Mouse (Mus musculus): ENCODE results near the gene Haghl.
"Not testable (repeated sequence)": the region's sequence is repeated elsewhere in the genome, so short reads cannot be mapped to it uniquely, and the experiment has no call there.

Haghl gene

GRCm38 (mm10) chr17:25818851-25819780 lies 33.6 kb upstream of the Haghl start:
- DNase-seq, result peak in 1 of 2 experiments; percentile 34

GRCm38 (mm10) chr17:25817662-25818061 lies 32.2 kb upstream of the Haghl start:
- DNase-seq, result no peak

- DNase-seq, result peak; percentile 89 to 92
Observed at GRCm38 (mm10) chr17:25813471-25813870, 28.0 kb upstream of the Haghl start.

- no peak for DNase-seq
Observed at GRCm38 (mm10) chr17:25810890-25811289, 25.4 kb upstream of the Haghl start.

- no peak for DNase-seq
Observed at GRCm38 (mm10) chr17:25809606-25810340, 24.3 kb upstream of the Haghl start.

GRCm38 (mm10) chr17:25808789-25809605 lies 23.5 kb upstream of the Haghl start, which contains the start of gene Fbxl16:
Fbxl16 (plus strand) TSS chr17:25809085.
- DNase-seq, result peak; percentile 60 to 83

GRCm38 (mm10) chr17:25808028-25808427 lies 22.6 kb upstream of the Haghl start:
- no peak for DNase-seq

GRCm38 (mm10) chr17:25807452-25807851 lies 22.0 kb upstream of the Haghl start:
- DNase-seq, result not testable (repeated sequence)

GRCm38 (mm10) chr17:25806507-25806906 lies 21.0 kb upstream of the Haghl start:
- DNase-seq, result no peak

GRCm38 (mm10) chr17:25802825-25803517 lies 17.5 kb upstream of the Haghl start:
- DNase-seq, result peak in 1 of 2 experiments; percentile 36

- DNase-seq, result peak; percentile 58 to 79
Observed at GRCm38 (mm10) chr17:25801029-25801428, 15.6 kb upstream of the Haghl start.

GRCm38 (mm10) chr17:25796951-25797369 lies 11.5 kb upstream of the Haghl start, which contains the start of gene Metrn:
Metrn (minus strand) TSS chr17:25797136.
- peak; percentile 90 to 91 for DNase-seq

- DNase-seq, result peak in 1 of 2 experiments; percentile 48
Observed at GRCm38 (mm10) chr17:25796211-25796771, 10.8 kb upstream of the Haghl start.

- DNase-seq, result no peak
Observed at GRCm38 (mm10) chr17:25795609-25796092, 10.2 kb upstream of the Haghl start, which contains the start of gene AC134908.4. AC134908.4 (minus strand) TSS chr17:25795659.

- DNase-seq, result no peak
Observed at GRCm38 (mm10) chr17:25794998-25795397, 9.5 kb upstream of the Haghl start.

- peak in 1 of 2 experiments; percentile 15 for DNase-seq
Observed at GRCm38 (mm10) chr17:25794197-25794596, 8.7 kb upstream of the Haghl start.

GRCm38 (mm10) chr17:25792615-25793014 lies 7.1 kb upstream of the Haghl start, which contains the start of gene Fam173a:
Fam173a (minus strand) TSS chr17:25792901.
- peak; percentile 89 to 92 for DNase-seq

GRCm38 (mm10) chr17:25791843-25792527 lies 6.5 kb upstream of the Haghl start:
- peak; percentile 92 to 93 for DNase-seq

GRCm38 (mm10) chr17:25791320-25791842 lies 5.9 kb upstream of the Haghl start:
- peak in 1 of 2 experiments; percentile 31 for DNase-seq

All from lung, postnatal 4 days (tissue).